Mouse (Mus musculus): ENCODE data around the gene Hmga1b. TPM values are rescaled to one million over a fixed set of nuclear protein-coding genes. Genes with fewer than 3 reads are reported as not detected.
"Not testable (repeated sequence)": the region's sequence is repeated elsewhere in the genome, so short reads cannot be mapped to it uniquely, and the experiment has no call there.

Hmga1b gene
- polyA plus RNA-seq, 1 experiment from 2014 or later: 3.8 TPM

GRCm38 (mm10) chr11:120722067-120722630 is 40.4 kb upstream of the Hmga1b start:
- Histone ChIP-seq H3K4me2 (ENCODE audit: low read length) (peak overlapping the region; percentile 95), H3K27me3 (replicated peaks; ENCODE audit: control insufficient read depth, insufficient read depth, low read length) (no peaks in the 10 kb centered on the region), H3K27ac (ENCODE audit: low read depth, low read length) (no peak overlapping the region), H3K4me1 (ENCODE audit: control insufficient read depth, insufficient read depth, low read length) (peaks cover 11% of the 10 kb centered on the region), H3K36me3 (ENCODE audit: control insufficient read depth, insufficient read depth, low read length) (peaks cover 31% of the 10 kb centered on the region), H3K9me3 (replicated peaks; ENCODE audit: control insufficient read depth, low read length) (no peaks in the 10 kb centered on the region), H3K4me3 (ENCODE audit: low read depth, low read length) (peak overlapping the region; percentile 64), H3K9ac (ENCODE audit: low read length) (peak overlapping the region; percentile 84)
- no peak for ATAC-seq
- WGBS: 17% methylated on average over 21 of the region's 21 CpGs
- DNase-seq (ENCODE audit: low spot score): no peak

GRCm38 (mm10) chr11:120722761-120723382 is 39.7 kb upstream of the Hmga1b start:
- H3K9ac ChIP-seq (ENCODE audit: low read length): peak overlapping the region; percentile 84; the same call in 1 of the 2 replicates
- no peak overlapping the region for H3K27ac ChIP-seq (ENCODE audit: low read depth, low read length)
- peaks cover 11% of the 10 kb centered on the region for H3K4me1 ChIP-seq (ENCODE audit: control insufficient read depth, insufficient read depth, low read length)
- H3K4me3 ChIP-seq (ENCODE audit: low read depth, low read length): no peak overlapping the region
- ATAC-seq (no peak), DNase-seq (ENCODE audit: low spot score) (no peak)
- H3K9me3 ChIP-seq (replicated peaks; ENCODE audit: control insufficient read depth, low read length): no peaks in the 10 kb centered on the region
- H3K27me3 ChIP-seq (replicated peaks; ENCODE audit: control insufficient read depth, insufficient read depth, low read length): no peaks in the 10 kb centered on the region
- WGBS: 88% methylated on average over 11 of the region's 11 CpGs
- H3K36me3 ChIP-seq (ENCODE audit: control insufficient read depth, insufficient read depth, low read length): peaks cover 24% of the 10 kb centered on the region
- peak overlapping the region; percentile 95; the same call in 1 of the 2 replicates for H3K4me2 ChIP-seq (ENCODE audit: low read length)

GRCm38 (mm10) chr11:120723509-120723908 is 39.1 kb upstream of the Hmga1b start:
- no peak overlapping the region for H3K9ac ChIP-seq (ENCODE audit: low read length)
- 85% methylated on average over 7 of the region's 7 CpGs for WGBS
- no peaks in the 10 kb centered on the region for H3K9me3 ChIP-seq (replicated peaks; ENCODE audit: control insufficient read depth, low read length)
- no peak for DNase-seq (ENCODE audit: low spot score)
- H3K4me1 ChIP-seq (ENCODE audit: control insufficient read depth, insufficient read depth, low read length): peaks cover 11% of the 10 kb centered on the region
- no peaks in the 10 kb centered on the region for H3K27me3 ChIP-seq (replicated peaks; ENCODE audit: control insufficient read depth, insufficient read depth, low read length)
- peaks cover 17% of the 10 kb centered on the region for H3K36me3 ChIP-seq (ENCODE audit: control insufficient read depth, insufficient read depth, low read length)
- no peak for ATAC-seq
- H3K4me3 ChIP-seq (ENCODE audit: low read depth, low read length): no peak overlapping the region
- H3K27ac ChIP-seq (ENCODE audit: low read depth, low read length): no peak overlapping the region
- no peak overlapping the region for H3K4me2 ChIP-seq (ENCODE audit: low read length)

GRCm38 (mm10) chr11:120726243-120727168 is 36.1 kb upstream of the Hmga1b start:
- no peak for DNase-seq (ENCODE audit: low spot score)
- Histone ChIP-seq H3K4me1 (ENCODE audit: control insufficient read depth, insufficient read depth, low read length) (peaks cover 9% of the 10 kb centered on the region), H3K9me3 (replicated peaks; ENCODE audit: control insufficient read depth, low read length) (no peaks in the 10 kb centered on the region), H3K9ac (ENCODE audit: low read length) (peak overlapping the region; percentile 60), H3K27ac (ENCODE audit: low read depth, low read length) (no peak overlapping the region), H3K27me3 (replicated peaks; ENCODE audit: control insufficient read depth, insufficient read depth, low read length) (no peaks in the 10 kb centered on the region), H3K4me3 (ENCODE audit: low read depth, low read length) (peak overlapping the region; percentile 46), H3K36me3 (ENCODE audit: control insufficient read depth, insufficient read depth, low read length) (0 out of 2 replicates have a peak, but pooled peaks cover 4% of the 10 kb centered on the region), H3K4me2 (ENCODE audit: low read length) (peak overlapping the region; percentile 86)
- ATAC-seq: 0 out of 2 replicates have a peak, but pooled peaks have one; percentile 12
- WGBS: 20% methylated on average over 34 of the region's 36 CpGs

- WGBS: under 1% methylated on average over 14 of the region's 14 CpGs
- peak within 1 kb of the TSS; percentile 86 for H3K4me2 ChIP-seq (ENCODE audit: low read length)
- ATAC-seq: peak; percentile 81
Observed at GRCm38 (mm10) chr11:120727169-120727527, 35.4 kb upstream of the Hmga1b start, which contains the start of gene Dcxr. Gene Dcxr, minus strand, starts transcription at chr11:120727281.

GRCm38 (mm10) chr11:120727564-120727963 is 35.0 kb upstream of the Hmga1b start:
- WGBS: 61% methylated on average over 12 of the region's 12 CpGs
- Histone ChIP-seq H3K36me3 (ENCODE audit: control insufficient read depth, insufficient read depth, low read length) (0 out of 2 replicates have a peak, but pooled peaks cover 4% of the 10 kb centered on the region), H3K27me3 (replicated peaks; ENCODE audit: control insufficient read depth, insufficient read depth, low read length) (no peaks in the 10 kb centered on the region), H3K9me3 (replicated peaks; ENCODE audit: control insufficient read depth, low read length) (no peaks in the 10 kb centered on the region), H3K27ac (ENCODE audit: low read depth, low read length) (no peak overlapping the region), H3K9ac (ENCODE audit: low read length) (no peak overlapping the region), H3K4me1 (ENCODE audit: control insufficient read depth, insufficient read depth, low read length) (peaks cover 4% of the 10 kb centered on the region; the same call in 1 of the 2 replicates), H3K4me3 (ENCODE audit: low read depth, low read length) (no peak overlapping the region), H3K4me2 (ENCODE audit: low read length) (peak overlapping the region; percentile 86)
- ATAC-seq: no peak
- no peak for DNase-seq (ENCODE audit: low spot score)

More at GRCm38 (mm10) chr11:120727169-120727527, 35.4 kb upstream of the Hmga1b start, which contains the start of gene Dcxr:
- DNase-seq (ENCODE audit: low spot score): peak; percentile 83
- Histone ChIP-seq H3K27me3 (replicated peaks; ENCODE audit: control insufficient read depth, insufficient read depth, low read length) (no peaks in the 10 kb centered on the region), H3K4me1 (ENCODE audit: control insufficient read depth, insufficient read depth, low read length) (peaks cover 4% of the 10 kb centered on the region; the same call in 1 of the 2 replicates), H3K36me3 (ENCODE audit: control insufficient read depth, insufficient read depth, low read length) (0 out of 2 replicates have a peak, but pooled peaks cover 4% of the 10 kb centered on the region), H3K9me3 (replicated peaks; ENCODE audit: control insufficient read depth, low read length) (no peaks in the 10 kb centered on the region), H3K9ac (ENCODE audit: low read length) (peak within 1 kb of the TSS; percentile 60), H3K4me3 (ENCODE audit: low read depth, low read length) (peak within 1 kb of the TSS; percentile 46), H3K27ac (ENCODE audit: low read depth, low read length) (no peak within 1 kb of the TSS)

- Histone ChIP-seq H3K4me1 (ENCODE audit: control insufficient read depth, insufficient read depth, low read length) (peaks cover 4% of the 10 kb centered on the region; the same call in 1 of the 2 replicates), H3K4me3 (ENCODE audit: low read depth, low read length) (no peak overlapping the region), H3K36me3 (ENCODE audit: control insufficient read depth, insufficient read depth, low read length) (0 out of 2 replicates have a peak, but pooled peaks cover under 1% of the 10 kb centered on the region), H3K9me3 (replicated peaks; ENCODE audit: control insufficient read depth, low read length) (no peaks in the 10 kb centered on the region), H3K4me2 (ENCODE audit: low read length) (no peak overlapping the region), H3K27ac (ENCODE audit: low read depth, low read length) (no peak overlapping the region), H3K9ac (ENCODE audit: low read length) (no peak overlapping the region), H3K27me3 (replicated peaks; ENCODE audit: control insufficient read depth, insufficient read depth, low read length) (no peaks in the 10 kb centered on the region)
- DNase-seq (ENCODE audit: low spot score): no peak
- WGBS: 68% methylated on average over 11 of the region's 11 CpGs
- ATAC-seq: no peak
Observed at GRCm38 (mm10) chr11:120728530-120729240, 33.9 kb upstream of the Hmga1b start.

- not testable (repeated sequence) for H3K27me3 ChIP-seq (replicated peaks; ENCODE audit: control insufficient read depth, insufficient read depth, low read length); H3K27ac ChIP-seq (ENCODE audit: low read depth, low read length); H3K9ac ChIP-seq (ENCODE audit: low read length); H3K4me3 ChIP-seq (ENCODE audit: low read depth, low read length); H3K9me3 ChIP-seq (replicated peaks; ENCODE audit: control insufficient read depth, low read length); H3K4me1 ChIP-seq (ENCODE audit: control insufficient read depth, insufficient read depth, low read length); H3K36me3 ChIP-seq (ENCODE audit: control insufficient read depth, insufficient read depth, low read length)
- ATAC-seq (peak; percentile 47; the same call in 1 of the 2 replicates), DNase-seq (ENCODE audit: low spot score) (peak; percentile 40)
- peak overlapping the region; percentile 28; the same call in 1 of the 2 replicates for H3K4me2 ChIP-seq (ENCODE audit: low read length)
- 1% methylated on average over 17 of the region's 21 CpGs for WGBS
Observed at GRCm38 (mm10) chr11:120729432-120730050, 33.1 kb upstream of the Hmga1b start.

All from forebrain, embryonic 14.5 days (tissue).